Mouse (Mus musculus) telencephalon, adult 2 months (tissue): ENCODE measurements around the gene Hdac9.
A peak's percentile ranks its signal among the peaks of the same experiment; 100 is the strongest.

ENCODE experiments used
- DNase-seq: peaks from one replicate; pipeline ENCODE4 v3.0.0-alpha.2; 2011; ENCODE audit warnings: low read depth, low spot score

Hdac9 gene

GRCm38 (mm10) chr12:34808180-34808579, 108.7 kb downstream of the Hdac9 start:
- DNase-seq: no peak

- DNase-seq: no peak
Measured at GRCm38 (mm10) chr12:34806528-34806927, 110.4 kb downstream of the Hdac9 start.

- no peak for DNase-seq
Measured at GRCm38 (mm10) chr12:34803721-34804120, 113.2 kb downstream of the Hdac9 start.

DNA sequence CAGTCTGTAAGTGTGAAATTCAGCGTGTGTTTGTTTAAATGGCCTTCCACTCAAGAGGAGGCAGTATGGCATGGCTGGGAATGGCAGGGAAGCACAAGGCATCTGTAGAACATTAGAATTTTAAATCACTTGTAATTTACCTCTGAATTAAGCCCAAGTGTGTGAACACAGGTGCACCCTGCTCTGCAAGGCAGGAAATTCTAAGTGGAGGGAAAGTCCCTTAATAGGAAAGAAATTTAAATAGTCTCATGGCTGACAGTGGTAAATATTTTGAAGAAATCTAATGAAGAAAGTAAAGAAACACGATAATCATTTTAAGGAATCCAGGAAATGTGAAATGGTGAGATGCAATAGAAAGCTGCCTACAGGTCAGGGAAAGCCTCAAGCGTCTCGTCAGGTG, 114.6 kb downstream of the Hdac9 start:
- no peak for DNase-seq

- DNase-seq: no peak
Measured at GRCm38 (mm10) chr12:34801752-34802151, 115.1 kb downstream of the Hdac9 start.

DNA sequence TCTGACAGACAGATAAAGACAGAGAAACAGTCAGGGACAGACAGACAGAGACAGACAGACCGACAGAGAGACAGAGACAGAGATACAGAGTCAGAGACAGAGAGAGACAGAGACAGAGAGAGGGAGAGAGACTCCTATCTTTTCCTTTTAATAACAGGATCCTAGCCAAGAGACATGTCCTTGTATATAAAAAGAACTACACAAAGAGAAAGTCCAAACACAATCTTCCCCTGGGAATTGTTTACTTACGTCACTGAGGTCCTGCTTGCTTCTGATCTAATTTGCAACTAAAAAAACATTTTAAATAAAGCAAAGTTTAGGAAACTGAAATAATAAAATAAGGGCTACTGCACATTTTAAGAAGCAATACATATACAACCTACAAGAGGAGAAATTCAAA, 119.5 kb downstream of the Hdac9 start:
- no peak for DNase-seq

DNA sequence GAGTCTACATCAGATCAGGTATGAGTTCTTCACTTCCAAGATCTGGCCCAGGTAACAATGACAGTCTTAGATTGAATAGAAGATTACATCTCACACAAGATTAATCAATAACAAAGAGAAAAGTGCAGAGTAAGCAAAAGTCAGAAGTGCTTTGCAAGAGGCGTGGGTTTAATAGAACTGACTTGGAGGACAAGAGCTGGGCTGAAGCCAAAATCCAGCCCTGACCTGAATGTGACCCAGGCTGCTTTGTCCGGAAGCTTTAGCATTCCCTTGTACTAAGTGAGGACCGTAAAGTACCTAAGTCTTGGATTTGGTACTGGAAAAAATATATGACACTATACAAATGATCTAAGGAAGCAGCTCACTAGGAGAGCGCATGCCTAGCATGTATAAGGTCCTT, 121.4 kb downstream of the Hdac9 start:
- DNase-seq: no peak

DNA sequence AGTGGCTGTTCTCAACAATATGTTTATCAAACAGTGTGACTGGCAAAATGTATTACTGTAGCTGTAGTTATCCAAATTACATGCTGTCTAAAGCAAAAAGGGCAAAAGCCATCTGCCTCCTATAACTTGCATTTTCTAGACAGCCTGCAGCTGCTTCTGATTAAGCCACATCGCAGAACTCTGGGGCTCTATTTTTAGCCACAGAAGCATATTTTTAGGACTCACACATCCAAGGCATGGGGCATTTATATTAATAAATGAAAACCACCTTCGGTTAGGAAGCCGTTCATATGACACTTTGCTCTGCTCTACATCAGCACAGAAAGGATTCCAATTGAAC, 124.8 kb downstream of the Hdac9 start:
- DNase-seq: peak; percentile 36

- no peak for DNase-seq
Measured at GRCm38 (mm10) chr12:34791213-34792112, 125.4 kb downstream of the Hdac9 start.

DNA sequence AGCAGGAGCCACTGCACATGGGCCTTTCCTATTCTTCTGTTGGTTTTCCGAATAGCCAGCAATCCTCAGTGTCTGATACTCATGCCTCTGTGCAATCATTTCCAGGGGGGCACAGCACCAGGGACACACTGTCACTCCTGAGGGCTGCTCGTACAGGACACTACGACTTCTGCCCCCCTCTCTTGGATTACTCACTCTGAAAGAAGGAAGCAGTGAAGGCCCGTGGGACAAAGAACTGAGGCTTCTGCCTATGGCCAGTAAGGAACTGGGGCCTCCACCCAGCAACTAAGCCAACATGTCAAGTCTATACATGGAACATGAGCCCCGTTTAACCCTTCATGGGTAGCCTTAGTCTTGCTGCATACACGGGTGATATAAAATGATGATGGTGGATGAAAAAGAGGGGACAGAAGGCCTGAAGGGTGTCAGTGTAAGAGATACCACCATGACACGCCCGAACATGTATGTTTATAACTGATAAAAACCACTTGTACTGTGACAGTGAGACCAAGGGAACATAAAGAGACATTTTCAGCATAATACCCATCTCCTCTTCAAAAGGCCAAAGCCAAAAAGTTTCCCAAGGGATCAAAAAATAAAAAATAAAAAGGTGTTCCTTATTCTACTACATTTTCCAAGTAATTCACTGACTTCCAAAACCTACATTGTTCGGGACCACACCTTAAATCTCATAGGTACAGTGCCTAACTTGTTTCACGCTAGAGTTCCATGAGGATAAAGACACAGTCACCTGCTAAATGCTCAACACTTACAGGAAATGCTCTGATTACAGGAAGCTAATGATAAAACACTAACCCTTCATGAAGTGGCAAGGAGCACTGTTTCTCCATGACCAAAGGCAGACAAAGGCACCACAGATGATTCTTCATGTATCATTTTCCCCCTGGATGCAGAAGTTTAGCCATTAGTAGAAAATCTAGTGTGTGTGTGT, 127.6 kb downstream of the Hdac9 start:
- DNase-seq: no peak

- no peak for DNase-seq
Measured at GRCm38 (mm10) chr12:34787380-34787779, 129.5 kb downstream of the Hdac9 start.

- no peak for DNase-seq
Measured at GRCm38 (mm10) chr12:34783574-34783973, 133.3 kb downstream of the Hdac9 start.

DNA sequence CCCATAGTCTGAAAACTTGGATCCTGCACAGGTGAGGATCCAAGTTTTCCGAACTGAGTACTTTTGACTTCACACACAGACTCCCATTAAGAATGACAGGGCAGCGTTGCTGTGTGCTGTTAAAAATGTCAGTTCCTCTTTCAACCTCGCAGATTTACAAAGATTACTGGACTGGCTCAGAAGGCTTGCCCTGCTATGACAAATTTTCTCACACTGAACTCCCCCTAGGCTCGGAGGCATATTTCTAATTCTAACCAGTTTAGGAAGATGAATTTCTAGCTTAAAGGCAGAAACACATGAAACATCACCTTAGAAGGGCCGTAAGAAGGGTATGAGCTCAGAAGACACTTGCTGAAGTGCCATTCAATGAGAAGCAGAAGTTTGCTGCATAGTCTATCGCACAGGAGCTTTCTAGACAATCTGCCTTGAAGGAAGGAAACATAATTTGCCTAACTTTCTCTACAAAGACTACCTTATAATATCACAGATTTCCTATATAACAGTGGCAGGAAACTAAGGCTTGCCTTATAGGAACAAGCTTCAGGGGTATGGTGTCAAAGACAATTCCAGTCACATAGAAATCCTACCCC, 137.4 kb downstream of the Hdac9 start:
- DNase-seq: no peak

DNA sequence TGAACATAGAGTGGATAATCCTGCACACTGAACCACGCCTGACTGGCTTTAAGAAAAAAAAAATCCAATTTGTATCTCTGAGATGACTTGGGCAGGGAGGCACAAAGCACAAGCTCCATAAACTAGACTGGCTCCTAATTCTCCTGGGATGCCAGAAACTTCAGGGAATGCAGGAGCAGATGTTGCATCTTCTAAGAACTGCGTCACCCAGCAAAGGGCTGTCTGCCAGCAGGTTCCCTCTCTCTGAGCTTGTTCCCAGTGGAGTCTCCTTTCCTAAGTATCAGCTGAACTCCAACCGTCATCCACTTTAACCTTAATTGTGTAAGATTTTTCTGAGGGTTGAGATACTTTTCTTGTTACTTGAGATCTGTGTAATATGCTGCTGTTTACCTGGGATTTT, 140.7 kb downstream of the Hdac9 start:
- DNase-seq: peak; percentile 35

DNA sequence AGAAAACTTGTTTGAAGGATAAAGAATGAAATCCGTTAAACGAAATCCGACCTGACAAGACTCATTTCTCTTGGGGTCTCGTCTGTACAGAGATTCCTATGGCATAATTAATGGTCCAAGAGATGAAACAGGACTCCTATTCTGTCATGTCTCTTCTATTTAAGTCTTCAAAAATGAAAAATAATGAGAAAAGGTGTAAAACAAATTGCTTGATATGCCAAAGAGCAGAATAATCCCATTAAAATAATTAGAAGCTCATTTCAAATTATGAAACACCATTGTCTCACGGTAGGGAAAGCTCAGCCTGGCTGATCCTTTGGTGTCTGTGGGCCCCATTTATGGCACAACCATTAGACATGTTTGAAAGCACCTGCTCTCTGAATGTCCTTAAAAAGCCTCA, 142.8 kb downstream of the Hdac9 start:
- no peak for DNase-seq

- no peak for DNase-seq
Measured at GRCm38 (mm10) chr12:34767226-34767775, 149.6 kb downstream of the Hdac9 start.

DNA sequence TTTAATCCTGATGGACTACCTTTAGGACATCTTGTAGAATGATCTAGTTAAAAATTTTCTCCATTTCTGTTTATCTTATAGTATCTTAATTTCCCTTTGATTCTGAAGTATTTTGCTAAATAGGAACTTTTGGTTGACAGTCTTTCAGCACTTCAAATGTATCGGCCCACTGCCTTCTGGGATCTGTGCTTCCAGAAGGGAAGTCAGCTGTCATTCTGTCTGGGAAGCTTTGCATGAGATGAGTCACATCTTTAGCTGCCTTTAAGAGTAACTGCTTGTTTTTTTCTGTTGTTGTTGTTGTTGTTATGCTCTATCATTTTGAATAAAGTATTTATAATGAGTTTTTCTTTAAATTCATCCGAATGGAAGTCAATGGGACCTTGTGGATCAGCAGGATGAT, 169.6 kb downstream of the Hdac9 start:
- no peak for DNase-seq

GRCm38 (mm10) chr12:34725204-34725603, 191.7 kb downstream of the Hdac9 start:
- no peak for DNase-seq

DNA sequence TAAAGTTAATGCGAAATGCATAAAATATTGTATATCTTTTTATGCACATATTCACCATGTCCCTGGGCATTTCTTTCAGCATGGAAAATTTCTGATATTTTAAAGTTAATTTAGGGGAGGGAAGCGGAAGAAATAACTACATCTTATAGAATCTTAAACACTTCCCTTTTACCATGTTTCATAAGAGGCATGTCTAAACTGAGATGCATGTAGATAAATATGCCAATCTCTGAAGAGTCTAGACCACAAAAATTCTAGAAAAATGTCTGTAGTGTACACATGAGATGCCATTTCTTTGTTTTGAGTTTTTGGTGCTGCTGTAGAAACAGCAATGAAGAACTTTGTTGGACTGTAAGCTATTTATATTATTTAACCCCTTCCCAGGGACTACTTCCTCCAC, 192.6 kb downstream of the Hdac9 start:
- DNase-seq: no peak

- DNase-seq: no peak
Measured at GRCm38 (mm10) chr12:34722831-34723490, 193.9 kb downstream of the Hdac9 start.

DNA sequence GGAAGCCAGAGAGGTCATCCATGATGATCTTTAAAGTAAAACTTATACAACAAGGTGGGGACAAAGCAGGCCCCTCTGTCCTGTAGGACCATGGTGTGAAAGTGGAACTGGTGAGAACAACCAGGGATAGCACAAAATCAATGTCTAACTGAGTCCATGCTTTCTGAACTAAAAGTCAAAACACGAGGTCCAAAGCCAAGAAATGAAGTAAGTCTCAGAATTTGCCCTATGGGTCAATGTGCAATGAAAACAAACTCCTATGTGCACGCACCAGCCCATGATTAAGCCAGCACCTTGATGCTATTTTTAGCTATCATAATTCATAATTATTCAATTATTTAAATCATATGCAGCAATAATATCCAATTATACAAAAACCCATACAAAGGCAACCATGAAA, 196.0 kb downstream of the Hdac9 start:
- DNase-seq: no peak
